Mouse (Mus musculus): Measurements from ENCODE around the gene Acoxl.
"Not testable (repeated sequence)": the region's sequence is repeated elsewhere in the genome, so short reads cannot be mapped to it uniquely, and the experiment has no call there.

Acoxl gene

GRCm38 (mm10) chr2:128079316-128079715 is 240.6 kb downstream of the Acoxl start:
- no peak for DNase-seq (ENCODE audit: low spot score)

- DNase-seq (ENCODE audit: low spot score) = no peak
Measured at GRCm38 (mm10) chr2:128083844-128084243, 245.2 kb downstream of the Acoxl start.

- no peak for DNase-seq (ENCODE audit: low spot score)
Measured at GRCm38 (mm10) chr2:128084607-128085006, 245.9 kb downstream of the Acoxl start.

GRCm38 (mm10) chr2:128085481-128085880 is 246.8 kb downstream of the Acoxl start:
- no peak for DNase-seq (ENCODE audit: low spot score)

GRCm38 (mm10) chr2:128086301-128086886 is 247.7 kb downstream of the Acoxl start:
- no peak for DNase-seq (ENCODE audit: low spot score)

GRCm38 (mm10) chr2:128086996-128087526 is 248.4 kb downstream of the Acoxl start:
- DNase-seq (ENCODE audit: low spot score) = no peak

- DNase-seq (ENCODE audit: low spot score) = no peak
Measured at GRCm38 (mm10) chr2:128087798-128088545, 249.3 kb downstream of the Acoxl start.

- no peak for DNase-seq (ENCODE audit: low spot score)
Measured at GRCm38 (mm10) chr2:128090283-128090885, 251.7 kb downstream of the Acoxl start.

- no peak for DNase-seq (ENCODE audit: low spot score)
Measured at GRCm38 (mm10) chr2:128091431-128092369, 253.0 kb downstream of the Acoxl start.

- no peak for DNase-seq (ENCODE audit: low spot score)
Measured at GRCm38 (mm10) chr2:128092451-128092850, 253.8 kb downstream of the Acoxl start.

GRCm38 (mm10) chr2:128094196-128094595 is 255.5 kb downstream of the Acoxl start:
- DNase-seq (ENCODE audit: low spot score) = no peak

- DNase-seq (ENCODE audit: low spot score) = no peak
Measured at GRCm38 (mm10) chr2:128094602-128095001, 255.9 kb downstream of the Acoxl start.

GRCm38 (mm10) chr2:128095270-128095669 is 256.6 kb downstream of the Acoxl start:
- DNase-seq (ENCODE audit: low spot score) = no peak

- DNase-seq (ENCODE audit: low spot score) = no peak
Measured at GRCm38 (mm10) chr2:128096070-128096469, 257.4 kb downstream of the Acoxl start.

GRCm38 (mm10) chr2:128098118-128098517 is 259.4 kb downstream of the Acoxl start:
- not testable (repeated sequence) for DNase-seq (ENCODE audit: low spot score)

GRCm38 (mm10) chr2:128102086-128102485 is 263.4 kb downstream of the Acoxl start:
- no peak for DNase-seq (ENCODE audit: low spot score)

- no peak for DNase-seq (ENCODE audit: low spot score)
Measured at GRCm38 (mm10) chr2:128104815-128105214, 266.1 kb downstream of the Acoxl start.

- DNase-seq (ENCODE audit: low spot score) = no peak
Measured at GRCm38 (mm10) chr2:128105651-128106050, 267.0 kb downstream of the Acoxl start.

GRCm38 (mm10) chr2:128111537-128111936 is 272.9 kb downstream of the Acoxl start:
- no peak for DNase-seq (ENCODE audit: low spot score)

GRCm38 (mm10) chr2:128114621-128115020 is 275.9 kb downstream of the Acoxl start:
- no peak for DNase-seq (ENCODE audit: low spot score)

GRCm38 (mm10) chr2:128115579-128115978 is 276.9 kb downstream of the Acoxl start:
- no peak for DNase-seq (ENCODE audit: low spot score)

GRCm38 (mm10) chr2:128117605-128118004 is 278.9 kb downstream of the Acoxl start:
- DNase-seq (ENCODE audit: low spot score) = no peak
